Comparison of ENCODE assay signal across 9 mouse cellular contexts in the genomic region with DNA sequence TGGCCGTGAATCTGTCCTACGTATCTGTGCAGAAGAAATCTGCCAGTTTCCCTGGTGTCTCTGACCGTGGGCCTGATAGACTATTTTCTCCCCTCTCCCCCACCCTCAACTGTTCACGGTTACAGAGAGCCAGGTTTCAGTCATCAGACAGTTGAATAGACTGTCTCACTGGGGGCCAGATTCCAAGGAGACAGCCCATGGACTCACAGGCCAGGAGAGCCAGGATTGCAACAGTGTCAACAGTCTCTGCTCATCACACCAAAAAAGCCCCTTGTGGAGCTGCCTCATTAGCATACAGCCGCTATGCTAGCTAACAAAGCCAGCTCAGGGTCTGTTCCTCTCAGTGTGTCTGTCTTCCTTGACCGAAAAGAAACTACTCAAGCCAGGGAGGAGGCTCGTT.
DNase-seq lines count a peak whose midpoint lies in the region; ATAC-seq lines count a peak whose summit lies in the region.
"Had no signal": no experiment of that assay in that cellular context is flagged by ENCODE, and none has a peak within 500 bp of the region (broad histone marks: within the 10 kb centered on the region; RNA-seq: fewer than 3 reads in every experiment).

No protein-coding gene starts in this region.

- H3K36me3 ChIP-seq in heart, embryonic 10.5 days, result no peaks in the 10 kb centered on the region
- no peaks in the 10 kb centered on the region for H3K36me3 ChIP-seq in hindbrain, embryonic 15.5 days
- no peaks in the 10 kb centered on the region for H3K36me3 ChIP-seq in midbrain, embryonic 16.5 days (ENCODE audit: control insufficient read depth, insufficient read depth, low read length)

- no peaks in the 10 kb centered on the region for H3K9me3 ChIP-seq in heart, embryonic 10.5 days
- H3K9me3 ChIP-seq in hindbrain, embryonic 15.5 days, result no peaks in the 10 kb centered on the region
- H3K9me3 ChIP-seq in midbrain, embryonic 16.5 days (replicated peaks; ENCODE audit: control insufficient read depth, low read length, poor library complexity, severe bottlenecking), result no peaks in the 10 kb centered on the region

- H3K4me2 ChIP-seq in hindbrain, embryonic 15.5 days, result no peak overlapping the region
- H3K4me2 ChIP-seq in midbrain, embryonic 16.5 days (ENCODE audit: low read length), result no peak overlapping the region

- H3K27me3 ChIP-seq in heart, embryonic 10.5 days (ENCODE audit: insufficient read depth, poor library complexity, severe bottlenecking), result no peaks in the 10 kb centered on the region
- no peaks in the 10 kb centered on the region for H3K27me3 ChIP-seq in hindbrain, embryonic 15.5 days
- no peaks in the 10 kb centered on the region for H3K27me3 ChIP-seq in midbrain, embryonic 16.5 days (ENCODE audit: control insufficient read depth, insufficient read depth, low read depth, low read length)

- H3K4me1 ChIP-seq in heart, embryonic 10.5 days, result peaks cover 64% of the 10 kb centered on the region
- H3K4me1 ChIP-seq in hindbrain, embryonic 15.5 days (replicated peaks), result peaks cover 53% of the 10 kb centered on the region
- peaks cover 32% of the 10 kb centered on the region for H3K4me1 ChIP-seq in midbrain, embryonic 16.5 days (ENCODE audit: control insufficient read depth, insufficient read depth, low read length)

- ATAC-seq in hindbrain, embryonic 15.5 days (ENCODE audit: low FRiP score, low read depth), result peak; percentile 71
- ATAC-seq in midbrain, embryonic 16.5 days, result peak; percentile 41; the same call in 1 of the 2 replicates

- H3K27ac ChIP-seq in heart, embryonic 10.5 days, result peak overlapping the region; percentile 49
- peak overlapping the region; percentile 77 for H3K27ac ChIP-seq in hindbrain, embryonic 15.5 days (replicated peaks)
- H3K27ac ChIP-seq in midbrain, embryonic 16.5 days (ENCODE audit: low read length), result peak overlapping the region; percentile 59

- H3K9ac ChIP-seq in hindbrain, embryonic 15.5 days, result no peak overlapping the region
- no peak overlapping the region for H3K9ac ChIP-seq in midbrain, embryonic 16.5 days (ENCODE audit: low read depth, low read length)

- DNase-seq in heart, embryonic 10.5 days (ENCODE audit: low spot score), result no peak
- DNase-seq in heart, postnatal 14 days, result no peak
- peak; percentile 75 for DNase-seq in embryo, embryonic 10.5 days (ENCODE audit: low spot score)
- DNase-seq in adrenal gland, postnatal 4 days (ENCODE audit: low spot score in 2 of 2), result no peak
- DNase-seq in left cerebral cortex, adult 11 months (ENCODE audit: low spot score), result no peak
- DNase-seq in layer of hippocampus, postnatal 14 days (ENCODE audit: low spot score in 2 of 2), result no peak
- DNase-seq: kidney, postnatal 10 days had no signal

- intact Hi-C loops in heart, postnatal 14 days (cut with DNase I), result no loop called here

- 25% methylated on average over 7 of the region's 7 CpGs for WGBS in heart, embryonic 10.5 days
- 10% methylated on average over 7 of the region's 7 CpGs for WGBS in hindbrain, embryonic 15.5 days
- 13% methylated on average over 7 of the region's 7 CpGs for WGBS in midbrain, embryonic 16.5 days

- H3K4me3 ChIP-seq in heart, embryonic 10.5 days, result no peak overlapping the region
- no peak overlapping the region for H3K4me3 ChIP-seq in hindbrain, embryonic 15.5 days
- no peak overlapping the region for H3K4me3 ChIP-seq in midbrain, embryonic 16.5 days (ENCODE audit: low read depth, low read length)
